Mouse (Mus musculus): Measurements from ENCODE around the gene Nhlrc1. TPM values are rescaled to one million over a fixed set of nuclear protein-coding genes. Genes with fewer than 3 reads are reported as not detected.

The Nhlrc1 gene
- 3.9 and 5.7 TPM in 2 replicates for polyA plus RNA-seq (2012; rRNA removed; ENCODE audit: low replicate concordance)

GRCm38 (mm10) chr13:47014334-47015194, at the start of gene Nhlrc1:
Gene Nhlrc1 (minus strand): TSS chr13:47014850.

GRCm38 (mm10) chr13:47044617-47044947, 29.9 kb upstream of the Nhlrc1 start, which contains the start of gene Tpmt:
Gene Tpmt (minus strand): TSS chr13:47044737.

GRCm38 (mm10) chr13:47043030-47043680, 28.5 kb upstream of the Nhlrc1 start, which contains the start of gene Kdm1b:
Gene Kdm1b (plus strand): TSS chr13:47043499.

Other genes starting within 250 kb of the Nhlrc1 start
- 15.5 and 19.7 TPM in 2 replicates for gene Kif13a, start 85.0 kb downstream of the Nhlrc1 start, polyA plus RNA-seq (2012; rRNA removed; ENCODE audit: low replicate concordance)
- 3.2 and 6.5 TPM in 2 replicates for gene Kdm1b, start 28.6 kb upstream of the Nhlrc1 start, polyA plus RNA-seq (2012; rRNA removed; ENCODE audit: low replicate concordance)
- gene Tpmt, start 29.9 kb upstream of the Nhlrc1 start, polyA plus RNA-seq (2012; rRNA removed; ENCODE audit: low replicate concordance): 1.5 and 2.5 TPM in 2 replicates
- 21.4 and 35.0 TPM in 2 replicates for gene Dek, start 91.4 kb upstream of the Nhlrc1 start, polyA plus RNA-seq (2012; rRNA removed; ENCODE audit: low replicate concordance)
- 1.2 and 1.7 TPM in 2 replicates for gene Rnf144b, start 107.8 kb upstream of the Nhlrc1 start, polyA plus RNA-seq (2012; rRNA removed; ENCODE audit: low replicate concordance)

Measured in duodenum, adult 2 months (tissue).